Mouse (Mus musculus) small intestine, adult 10 weeks (tissue): ENCODE data around the gene Fchsd2. TPM values are rescaled to one million over a fixed set of nuclear protein-coding genes. Genes with fewer than 3 reads are reported as not detected.

Experiments
- polyA plus RNA-seq: library from polyadenylated mRNA; stranded (reverse); fragments of 350-450 nt; fragmentation: Illumina TruSeq; extraction: RNeasy Lipid Tissue Mini Kit (QIAGEN cat#74804); gene quantifications from one replicate; pipeline ENCODE4 v1.2.3, GENCODE M21; 2014; ENCODE audit warnings: low replicate concordance

Fchsd2 gene
- 151 TPM for polyA plus RNA-seq

DNA sequence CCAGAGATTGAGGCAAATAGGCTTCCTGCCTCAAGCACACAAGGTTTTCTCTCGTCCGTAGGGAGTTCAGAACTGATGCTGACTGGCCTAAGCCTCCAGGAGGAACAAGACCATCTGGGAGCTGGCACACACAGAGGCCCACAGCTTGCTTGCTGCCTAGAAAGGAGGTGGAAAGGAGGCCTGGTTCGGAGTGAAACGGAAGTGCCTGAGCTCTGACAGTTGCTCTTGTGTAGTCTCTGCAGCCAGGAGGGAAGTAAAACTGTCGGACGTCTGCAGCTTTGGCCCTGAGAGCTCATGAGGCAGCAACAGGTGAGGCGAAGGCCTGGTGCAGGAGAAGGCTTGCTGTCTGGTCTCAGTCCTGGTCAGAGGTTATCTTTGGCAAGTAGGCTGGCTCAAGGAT is at the start of gene Fchsd2:
Fchsd2 (plus strand) TSS at position 246 of the 400 bp plus-strand sequence.

DNA sequence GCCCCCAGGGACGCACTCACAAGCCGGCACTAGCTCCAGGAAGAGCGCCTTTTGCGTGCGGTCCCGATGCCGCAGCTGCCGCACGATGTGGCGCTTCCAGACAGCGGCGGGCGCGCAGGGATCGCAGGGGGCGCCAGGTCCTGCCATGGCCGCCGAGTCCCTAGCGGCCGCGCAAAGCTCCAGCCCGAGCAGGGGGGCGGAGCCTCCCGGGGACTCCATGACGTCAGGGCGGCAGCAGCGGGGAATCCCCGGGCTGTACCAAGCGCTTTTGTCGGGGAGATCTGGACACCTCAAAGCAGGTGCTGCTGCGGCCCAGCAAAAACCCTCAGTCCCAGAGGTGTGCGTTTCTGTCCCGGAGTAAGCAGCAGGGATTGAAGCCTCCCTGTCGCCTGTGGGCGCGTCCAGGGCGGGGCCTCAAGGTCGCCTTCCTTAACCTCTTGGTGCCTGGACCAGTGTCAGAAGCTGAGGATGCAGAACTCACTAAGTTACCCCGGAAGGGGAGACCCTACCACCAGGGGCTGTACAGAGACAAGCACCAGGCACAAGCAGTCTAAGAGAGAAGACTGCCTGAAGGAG is 209.3 kb downstream of the Fchsd2 start, which contains the start of gene Atg16l2:
Atg16l2 (minus strand) TSS at position 371 of the 576 bp plus-strand sequence.

DNA sequence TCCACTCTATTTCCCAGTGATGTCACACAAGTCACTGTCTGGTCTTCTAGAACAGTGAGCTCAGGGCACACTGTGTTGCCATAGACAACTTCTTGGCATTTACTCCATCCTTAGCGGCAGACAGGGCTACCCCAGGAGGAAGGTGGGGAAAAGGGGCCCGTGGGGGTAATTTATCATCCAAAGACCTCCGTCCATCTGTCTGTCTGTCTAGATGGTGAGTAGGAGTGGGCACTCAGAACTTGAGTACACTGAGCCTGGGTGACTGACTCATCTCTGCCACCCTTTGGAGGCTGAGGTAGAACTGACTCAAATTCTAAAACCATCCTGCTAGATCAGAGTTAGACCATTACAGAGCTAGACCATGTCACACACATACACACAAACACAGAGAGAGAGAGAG is 224.4 kb downstream of the Fchsd2 start, which contains the start of gene Stard10:
Stard10 (plus strand) TSS at position 73 of the 400 bp plus-strand sequence.

Other genes starting within 250 kb of the Fchsd2 start
- not detected for gene Relt, start 229.4 kb upstream of the Fchsd2 start, polyA plus RNA-seq
- 0.30 TPM for gene Arhgef17, start 160.8 kb upstream of the Fchsd2 start, polyA plus RNA-seq
- 1.7 TPM for gene P2ry6, start 118.2 kb upstream of the Fchsd2 start, polyA plus RNA-seq
- 1.0 TPM for gene P2ry2, start 80.0 kb upstream of the Fchsd2 start, polyA plus RNA-seq
- 0.45 TPM for gene Atg16l2, start 209.4 kb downstream of the Fchsd2 start, polyA plus RNA-seq
- gene Stard10, start 224.2 kb downstream of the Fchsd2 start, polyA plus RNA-seq, result 4.5 TPM